Mouse (Mus musculus) lung, adult 2 months (tissue): ENCODE data around the gene Dbp.

ENCODE experiments used
- CTCF ChIP-seq: fragments of 200-500 bp; IDR thresholded peaks from 2 replicates; pipeline ENCODE4 v1.5.1; 2011; ENCODE audit warnings: mild to moderate bottlenecking, low read length, control low read depth; ENCODE audit not compliant: insufficient read depth
- POLR2A ChIP-seq: fragments of 200-500 bp; IDR thresholded peaks from 2 replicates; pipeline ENCODE4 v1.6.1; 2011; ENCODE audit warnings: low read depth, mild to moderate bottlenecking, control low read depth, low read length, borderline replicate concordance; ENCODE audit errors: extremely low read depth

DNA sequence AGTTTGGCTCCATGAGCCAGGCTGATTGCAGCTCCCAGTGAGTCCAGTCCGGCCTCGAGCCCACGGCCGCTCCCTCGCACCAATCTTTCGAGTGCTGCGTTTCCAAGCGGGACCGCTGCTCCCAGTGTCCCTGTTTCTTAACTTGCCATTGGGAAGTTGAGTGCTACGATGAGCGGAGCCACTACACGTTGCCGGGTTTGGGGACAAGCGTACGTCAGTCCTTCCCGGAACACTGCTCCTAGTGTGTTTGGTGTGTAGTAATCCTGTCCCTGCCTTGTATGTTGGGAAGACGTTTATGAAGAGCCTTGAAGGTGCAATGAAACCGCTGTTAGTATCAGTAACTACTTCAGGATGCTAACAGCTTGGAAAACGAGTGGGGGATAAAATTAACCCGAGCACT, 13.4 kb downstream of the Dbp start:
- TF ChIP-seq CTCF (no peak), POLR2A (no peak; the same call in 1 of the 2 replicates)
